Mouse (Mus musculus) right cerebral cortex, adult 2 months (tissue): ENCODE data around the gene Cox7a1.

Experiments used
- DNase-seq, 2 experiments: peaks; one replicate each; pipeline ENCODE4 v3.0.0; 2021 to 2022; ENCODE audit warnings: low spot score in 2 of 2

Cox7a1 gene

GRCm38 (mm10) chr7:30220008-30220356, 36.0 kb downstream of the Cox7a1 start:
- DNase-seq = no peak

- no peak for DNase-seq
Measured at GRCm38 (mm10) chr7:30221433-30221832, 37.5 kb downstream of the Cox7a1 start.

DNA sequence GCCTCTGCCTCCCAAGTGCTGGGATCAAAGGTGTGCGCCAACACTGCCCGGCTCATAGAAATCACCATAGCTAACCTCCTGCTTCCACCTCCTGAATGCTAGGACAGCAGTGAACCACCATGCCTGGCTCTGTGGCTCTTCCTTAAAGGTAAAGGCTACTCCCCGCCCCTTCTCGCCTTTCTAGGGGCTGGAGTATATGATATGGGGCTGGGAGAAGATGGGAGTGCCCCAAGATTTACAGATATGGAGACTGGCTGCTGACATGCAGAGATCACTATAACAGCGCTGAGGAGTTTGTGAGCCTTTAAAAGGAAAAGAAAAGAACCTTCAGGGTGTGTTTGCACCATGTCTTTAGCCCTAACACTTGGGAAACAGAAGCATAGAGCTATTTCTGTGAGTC, 38.3 kb downstream of the Cox7a1 start:
- no peak for DNase-seq

DNA sequence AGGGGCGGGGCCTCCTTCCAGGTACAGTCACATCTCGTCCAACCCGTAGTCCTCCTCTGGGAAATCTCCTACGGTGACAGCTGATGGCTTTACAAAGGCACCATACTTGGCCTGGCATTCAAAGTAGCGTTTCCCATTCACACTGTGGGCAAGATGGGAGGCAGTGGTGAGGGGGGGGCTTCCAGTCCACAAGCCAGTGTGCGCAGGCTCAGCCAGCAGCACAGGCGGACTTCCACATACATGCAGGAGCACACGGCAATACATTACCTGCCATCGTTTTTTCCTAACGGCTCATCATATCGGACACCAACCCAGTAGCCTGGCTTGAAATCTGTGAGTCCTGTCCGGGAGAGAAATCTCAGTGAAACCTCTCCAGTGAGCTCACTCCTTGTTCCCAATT, 40.3 kb downstream of the Cox7a1 start:
- DNase-seq = no peak

DNA sequence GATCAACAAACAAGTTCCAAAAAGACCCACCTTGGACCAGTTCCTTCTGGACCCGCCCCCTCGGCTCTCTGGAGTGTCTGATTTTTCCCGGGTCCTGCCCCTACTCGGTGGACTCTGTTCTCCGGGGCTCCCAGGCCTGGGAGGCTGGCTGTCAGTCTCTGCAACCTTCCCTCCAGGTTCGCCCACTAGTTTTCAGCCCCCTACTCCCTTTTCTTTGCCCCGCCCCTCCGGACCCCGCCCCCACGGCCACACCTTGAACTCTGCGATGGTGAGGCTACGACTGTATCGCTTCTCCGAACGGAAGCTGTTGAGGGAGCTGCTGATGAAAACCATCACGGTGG, 47.4 kb downstream of the Cox7a1 start:
- peak in 1 of 2 experiments; percentile 8 for DNase-seq

DNA sequence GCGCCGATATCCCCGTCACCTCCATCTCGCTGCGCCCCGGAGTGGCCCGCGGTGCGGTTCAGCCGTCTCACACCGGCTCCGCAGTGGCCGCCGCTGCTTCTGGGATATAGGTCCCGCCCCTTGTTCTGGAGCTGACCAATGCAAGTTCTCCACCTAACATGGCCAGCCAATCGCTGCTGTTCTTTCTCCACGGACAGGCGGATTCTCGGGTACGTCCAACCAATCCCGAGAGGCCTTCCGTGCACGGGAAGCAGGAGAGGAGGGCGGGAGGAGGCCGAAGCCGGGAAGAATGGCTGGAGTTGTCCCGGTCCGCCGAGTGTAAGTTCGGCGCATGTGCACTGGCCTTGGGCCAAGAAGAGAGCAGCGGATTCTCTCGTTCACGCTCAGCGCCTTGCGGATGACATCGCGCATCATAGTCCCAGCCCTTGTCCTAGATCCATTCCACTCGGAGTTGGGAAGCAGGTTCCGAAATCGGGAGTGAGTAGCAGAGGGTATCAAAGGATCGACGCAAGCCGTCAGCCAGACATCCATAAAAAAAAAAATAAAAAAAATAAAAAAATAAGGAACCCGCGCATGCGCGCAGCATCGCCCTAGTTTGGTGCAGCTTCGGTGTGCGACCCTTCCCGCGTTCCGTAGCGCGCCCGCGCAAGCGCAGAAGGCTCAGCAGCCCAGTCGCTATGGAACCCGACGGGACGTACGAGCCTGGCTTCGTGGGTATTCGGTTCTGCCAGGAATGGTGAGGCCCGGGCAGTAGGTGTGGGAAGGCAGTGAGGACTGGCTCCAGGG, 47.9 kb downstream of the Cox7a1 start, which contains the start of the genes Polr2i and Tbcb:
Polr2i (plus strand) TSS at position 280 of the 786 bp plus-strand sequence.
Tbcb (minus strand) TSS at position 604 of the 786 bp plus-strand sequence.
- DNase-seq = peak; percentile 98 to 99

- peak; percentile 25 to 29 for DNase-seq
Measured at GRCm38 (mm10) chr7:30232631-30233148, 48.7 kb downstream of the Cox7a1 start.

- DNase-seq = peak in 1 of 2 experiments; percentile 8
Measured at GRCm38 (mm10) chr7:30233387-30233786, 49.4 kb downstream of the Cox7a1 start.

- no peak for DNase-seq
Measured at GRCm38 (mm10) chr7:30234276-30234858, 50.4 kb downstream of the Cox7a1 start.

GRCm38 (mm10) chr7:30235091-30235490, 51.1 kb downstream of the Cox7a1 start:
- DNase-seq = no peak

- DNase-seq = no peak
Measured at GRCm38 (mm10) chr7:30235625-30236024, 51.7 kb downstream of the Cox7a1 start, which contains the start of gene Ovol3. TSS of gene Ovol3 (minus strand) at chr7:30235725.
